Mouse (Mus musculus): ENCODE measurements at regions not wholly inside any gene's neighbourhood (a gene's known extent, or its start where the extent isn't known, plus 50 kb on each side); places are given as distances from the start of the nearest gene placed in this dataset.

DNA sequence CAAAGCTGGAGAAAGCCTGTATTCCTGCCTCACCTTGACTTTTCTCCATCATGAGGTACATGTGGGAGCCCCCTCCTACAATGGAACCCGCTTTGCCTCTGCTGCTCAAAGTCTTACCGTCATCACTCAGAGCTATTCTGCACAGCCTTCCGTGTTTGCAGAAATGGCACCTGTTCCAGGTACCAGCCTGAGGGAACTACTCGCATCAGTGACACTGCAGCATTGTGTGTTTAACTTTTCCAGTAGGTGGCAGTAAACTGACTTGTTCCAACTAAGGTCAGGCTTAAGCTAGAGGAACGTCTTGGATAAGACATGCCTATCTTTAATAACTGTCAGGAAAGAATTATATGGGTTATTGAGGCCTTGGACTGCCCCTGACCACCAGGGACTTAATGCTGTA, 71.4 kb downstream of the Fam173b start:
- no peak for DNase-seq (ENCODE audit: low spot score)

DNA sequence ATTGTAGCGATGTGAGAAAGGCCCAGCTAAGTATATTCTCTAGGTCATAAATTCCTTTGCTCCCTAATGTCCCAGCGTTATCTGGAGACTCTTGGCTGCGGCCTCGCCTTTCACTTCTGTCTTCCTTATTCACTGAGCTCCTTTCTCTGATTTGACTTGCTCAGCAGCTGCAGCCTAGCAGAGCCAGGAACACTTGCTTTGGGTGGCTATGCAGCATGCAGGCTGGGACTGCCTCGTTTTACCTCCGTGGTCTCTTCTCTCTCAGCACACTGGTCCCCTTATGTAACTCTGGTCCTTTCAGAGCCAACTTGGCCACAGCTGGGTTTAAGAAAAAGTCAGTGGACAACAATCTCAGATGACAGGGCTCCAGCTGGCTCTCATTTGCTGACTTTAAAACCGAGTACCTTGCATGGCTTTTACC, 75.1 kb downstream of the Fam173b start:
- peak; percentile 45 for DNase-seq (ENCODE audit: low spot score)

DNA sequence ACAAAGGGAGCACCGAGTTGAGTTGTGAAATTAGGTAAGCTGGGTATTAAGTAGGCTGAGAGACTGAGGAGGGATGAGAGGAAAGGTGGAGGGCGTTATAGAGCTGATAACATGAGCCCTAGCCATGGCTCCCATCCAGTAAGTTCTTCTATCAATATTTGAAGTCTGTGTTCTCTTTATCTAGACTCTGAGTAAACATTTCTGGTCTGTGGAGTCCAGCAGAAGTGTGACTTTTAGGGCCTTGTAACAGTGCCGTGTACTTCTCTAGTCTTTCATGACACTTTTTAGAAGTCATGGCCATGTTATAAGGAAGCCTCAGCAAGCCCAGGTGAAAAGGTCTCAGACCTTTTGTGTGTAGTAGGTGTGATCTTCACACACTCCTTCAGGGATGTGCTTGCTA, 91.5 kb downstream of the Fam173b start:
- DNase-seq (ENCODE audit: low spot score): no peak

DNA sequence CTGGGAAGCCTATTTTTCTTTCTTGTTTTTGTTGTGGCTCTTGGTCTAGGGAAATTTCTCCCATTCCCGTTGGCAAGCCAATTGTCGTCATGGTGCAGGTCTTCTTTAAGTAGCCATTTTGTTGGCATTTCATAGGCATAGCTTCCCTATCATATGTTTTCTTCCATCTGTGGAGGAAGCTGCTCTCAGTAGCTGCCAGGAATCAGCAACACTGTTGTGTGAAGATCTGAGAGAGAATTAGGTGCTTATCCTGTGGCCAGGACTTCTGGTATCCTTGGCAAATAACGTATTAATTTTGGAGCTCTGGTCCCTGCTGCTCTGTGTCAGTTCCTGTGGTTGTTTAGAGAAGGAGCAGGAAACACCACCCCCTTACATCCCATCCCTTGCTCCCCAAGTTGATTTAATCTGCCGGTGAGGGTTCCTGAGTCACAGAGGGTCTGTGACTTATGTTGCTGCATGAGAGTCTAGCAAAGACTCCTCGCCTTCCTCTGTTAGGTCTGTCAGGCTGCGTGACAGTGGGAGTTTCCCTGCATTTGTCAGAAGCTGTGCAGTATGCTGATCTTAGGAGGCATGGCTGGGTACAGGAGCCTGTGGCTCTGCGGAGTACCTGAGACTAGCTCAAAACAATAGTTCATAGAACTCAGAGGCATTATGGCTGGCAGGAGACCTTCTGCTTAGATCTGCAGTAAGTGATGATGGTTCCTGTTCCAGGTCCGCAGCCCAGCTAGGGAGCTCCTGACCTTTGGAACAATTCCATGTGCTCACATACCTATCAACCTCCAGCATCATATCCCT, 93.4 kb downstream of the Fam173b start:
- no peak for DNase-seq (ENCODE audit: low spot score)

DNA sequence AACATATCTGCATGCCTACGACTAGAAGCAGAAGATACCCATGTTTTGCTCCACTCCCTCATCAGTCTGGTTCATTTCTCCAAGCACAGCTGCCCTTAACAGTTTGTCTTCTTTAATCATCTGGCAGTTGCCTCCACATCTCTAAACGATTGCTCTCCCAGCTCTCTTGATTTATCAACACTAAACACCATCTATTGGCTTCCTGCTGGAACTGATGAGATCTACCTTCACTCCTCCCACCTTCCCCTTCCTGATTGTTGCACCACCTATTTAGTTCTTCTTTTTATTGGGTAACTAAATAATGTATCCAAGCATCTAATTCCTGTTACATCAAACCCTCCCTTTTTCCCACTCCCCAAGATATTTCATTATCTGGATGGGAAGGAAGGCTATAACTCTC, 101.7 kb downstream of the Fam173b start:
- DNase-seq (ENCODE audit: low spot score): no peak

DNA sequence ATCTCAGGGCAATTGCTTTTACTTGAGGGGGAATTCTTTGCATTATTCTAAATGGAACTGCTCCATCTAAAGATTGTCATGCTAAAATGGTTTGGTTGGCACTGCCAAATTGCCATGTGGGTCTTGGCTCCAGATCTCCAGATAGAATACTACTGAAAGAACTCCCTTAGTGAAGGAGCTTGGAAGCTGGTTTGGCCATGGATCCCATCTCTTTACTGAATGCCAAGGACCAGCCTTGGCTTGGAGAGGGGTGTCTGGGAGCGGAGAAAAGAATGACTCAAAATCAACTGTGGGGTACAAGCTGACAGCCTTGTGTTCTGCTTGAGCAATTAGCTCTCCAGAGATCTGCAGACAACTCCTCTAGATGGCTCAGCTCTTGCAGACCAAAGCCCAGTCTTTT, 105.8 kb downstream of the Fam173b start:
- no peak for DNase-seq (ENCODE audit: low spot score)

DNA sequence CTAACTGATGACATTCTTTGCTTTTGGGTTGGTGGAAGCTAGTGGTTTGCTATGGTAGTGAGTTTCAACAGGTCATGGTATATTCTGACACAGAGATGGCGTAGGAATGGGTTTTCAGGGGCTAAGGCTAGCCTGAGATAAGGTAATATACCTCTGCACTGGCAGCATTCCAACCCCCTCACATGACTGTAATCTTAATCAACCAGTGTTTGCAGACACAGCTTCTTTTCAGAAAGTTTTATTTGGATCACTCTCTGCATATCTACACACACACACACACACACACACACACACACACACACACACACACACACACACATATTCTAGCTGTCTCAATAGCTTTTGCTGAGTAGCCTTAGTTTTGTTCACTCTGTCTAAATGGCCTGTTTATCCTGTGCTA, 119.4 kb downstream of the Fam173b start:
- DNase-seq (ENCODE audit: low spot score): no peak

DNA sequence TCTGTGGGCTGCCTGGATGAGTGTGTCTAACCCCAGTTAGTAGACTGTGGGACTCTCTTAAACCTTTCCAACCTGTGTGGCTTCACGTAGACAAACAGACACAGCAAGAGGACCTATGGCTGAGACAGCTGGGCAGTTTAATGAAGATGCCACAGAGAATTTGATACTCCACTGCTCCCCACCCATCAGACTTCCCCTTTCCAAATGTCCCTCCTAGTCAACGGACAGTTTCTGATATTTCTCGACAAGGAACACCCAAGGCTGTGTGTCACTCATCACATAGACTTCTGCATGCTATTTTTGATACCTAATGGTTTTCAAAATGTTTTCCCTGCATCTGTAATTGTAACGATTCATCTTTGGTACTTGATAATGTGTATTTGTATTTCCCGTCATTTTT, 120.8 kb downstream of the Fam173b start:
- DNase-seq (ENCODE audit: low spot score): no peak

DNA sequence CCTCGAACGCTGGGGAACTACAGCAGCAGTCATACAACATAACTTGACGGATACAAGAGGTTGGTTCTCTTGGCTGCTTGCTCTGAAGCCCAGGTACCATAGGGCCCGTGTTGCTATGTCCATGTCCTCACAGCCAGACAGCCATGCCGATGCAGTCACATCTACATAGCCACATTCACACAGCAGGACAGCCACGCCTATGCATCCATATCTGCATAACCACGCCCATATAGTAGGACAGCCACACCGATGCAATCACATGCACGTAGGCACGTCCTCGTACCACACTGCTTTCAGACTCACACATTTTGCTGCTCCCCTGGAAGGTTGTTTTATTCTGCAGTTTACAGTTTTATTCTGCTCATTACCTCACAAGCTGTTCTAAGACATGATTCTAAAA, 122.6 kb downstream of the Fam173b start:
- no peak for DNase-seq (ENCODE audit: low spot score)

DNA sequence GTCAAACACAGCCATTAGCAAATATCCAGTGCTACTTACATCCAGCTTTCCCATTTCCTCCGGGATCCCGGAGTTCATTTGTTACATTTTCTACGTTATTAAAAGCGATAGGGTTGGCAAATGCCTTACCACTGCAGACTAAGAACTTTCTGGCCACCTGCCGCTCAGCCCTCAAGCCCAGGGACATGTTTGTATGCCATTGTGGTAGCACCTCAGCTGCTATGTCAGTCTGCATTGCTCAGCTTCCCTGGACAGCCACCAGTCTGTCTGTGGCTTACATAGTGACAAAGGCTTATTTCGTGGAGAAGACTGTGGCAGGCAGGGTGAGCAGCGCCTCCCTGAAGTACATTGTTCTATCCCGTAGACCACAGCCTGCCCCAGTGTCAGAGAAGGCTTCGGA, 127.5 kb downstream of the Fam173b start:
- DNase-seq (ENCODE audit: low spot score): no peak

DNA sequence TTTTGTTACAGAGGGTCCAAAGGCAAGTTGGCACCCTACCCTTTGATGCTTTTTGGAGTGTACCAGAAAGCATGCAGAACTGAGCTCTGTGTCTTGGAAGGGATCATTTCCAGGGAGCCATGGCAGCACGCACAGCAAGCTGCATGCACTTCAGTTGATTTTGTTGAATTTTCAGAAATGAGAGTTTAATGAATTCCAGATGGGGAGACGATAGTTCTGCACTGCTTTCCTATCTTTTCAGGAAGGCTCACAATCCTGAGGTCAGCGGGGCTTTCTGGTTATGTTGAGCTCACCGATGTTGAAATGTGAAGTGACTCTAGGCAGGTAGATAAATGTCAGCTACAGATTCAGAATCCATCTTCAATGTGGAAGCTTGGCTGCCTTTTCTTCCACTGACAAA, 140.0 kb downstream of the Fam173b start:
- DNase-seq (ENCODE audit: low spot score): no peak

DNA sequence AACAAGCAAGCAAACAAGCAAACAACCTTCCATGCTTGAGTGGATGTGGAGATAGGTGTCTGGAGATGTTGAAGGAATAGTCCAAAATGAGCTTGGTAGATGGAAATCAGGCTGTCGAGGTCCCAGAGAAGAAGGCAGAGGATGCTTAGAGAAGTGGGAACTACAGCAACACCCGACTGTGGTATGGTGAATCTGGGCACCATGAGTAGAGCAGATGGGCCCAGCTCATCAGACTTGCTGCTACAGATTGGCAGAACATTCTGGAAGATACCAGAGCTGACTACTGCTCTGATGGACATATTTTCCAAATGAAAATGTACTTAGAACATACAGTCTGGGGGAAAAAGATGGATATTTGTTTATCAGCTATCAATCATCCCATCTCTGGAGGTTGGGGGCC, 142.9 kb downstream of the Fam173b start:
- DNase-seq (ENCODE audit: low spot score): no peak

DNA sequence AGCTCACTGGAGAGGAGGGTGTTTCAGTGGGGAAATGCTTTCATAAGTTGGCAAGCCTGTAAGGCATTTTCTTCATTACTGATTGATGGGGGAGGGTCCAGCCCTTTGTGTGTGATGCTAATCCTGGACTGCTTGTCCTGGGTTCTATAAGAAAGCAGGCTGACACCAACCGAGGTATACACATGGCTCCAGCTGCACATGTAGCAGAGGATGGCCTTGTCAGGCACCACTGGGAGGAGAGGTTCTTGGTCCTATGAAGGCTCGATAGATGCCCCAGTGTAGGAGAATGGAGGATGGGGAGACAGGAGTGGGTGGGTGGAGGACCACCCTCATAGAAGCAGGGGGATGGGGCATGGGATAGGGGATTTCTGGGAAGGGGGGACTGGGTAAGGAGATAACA, 151.0 kb downstream of the Fam173b start:
- no peak for DNase-seq (ENCODE audit: low spot score)

DNA sequence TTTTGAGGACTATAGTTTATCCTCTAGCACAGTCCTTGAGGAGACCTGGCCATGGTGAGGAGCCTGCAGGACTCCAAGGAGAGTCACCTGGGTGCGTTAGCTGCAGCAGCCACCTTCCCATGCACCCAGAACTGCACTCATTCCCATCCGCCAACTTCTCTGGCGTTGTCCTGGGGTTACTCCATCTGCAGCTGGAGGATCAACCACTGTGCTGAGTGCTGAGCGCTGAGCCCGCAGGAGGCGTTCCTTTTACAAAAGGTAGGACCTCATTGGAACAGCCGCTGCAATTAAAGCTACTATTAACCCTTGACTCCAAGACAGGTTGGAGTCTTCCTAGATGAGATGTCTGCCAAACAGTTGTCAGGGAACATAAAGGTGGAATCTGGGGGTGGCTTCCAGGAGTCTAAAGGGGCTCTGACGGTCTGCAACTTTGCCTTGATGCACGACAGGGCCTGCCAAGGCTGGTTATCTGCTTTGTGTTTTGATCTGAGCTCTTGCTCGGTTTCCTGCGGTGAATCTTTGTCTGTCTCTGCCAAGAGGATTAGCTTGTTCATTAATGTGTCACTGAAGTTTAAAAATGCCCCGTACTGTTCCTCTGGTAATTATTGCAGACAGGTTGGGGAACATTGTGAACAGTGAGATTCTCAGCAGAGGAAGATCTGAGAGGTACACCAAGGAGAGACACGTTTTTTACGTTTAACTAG, 152.1 kb downstream of the Fam173b start:
- DNase-seq (ENCODE audit: low spot score): no peak

DNA sequence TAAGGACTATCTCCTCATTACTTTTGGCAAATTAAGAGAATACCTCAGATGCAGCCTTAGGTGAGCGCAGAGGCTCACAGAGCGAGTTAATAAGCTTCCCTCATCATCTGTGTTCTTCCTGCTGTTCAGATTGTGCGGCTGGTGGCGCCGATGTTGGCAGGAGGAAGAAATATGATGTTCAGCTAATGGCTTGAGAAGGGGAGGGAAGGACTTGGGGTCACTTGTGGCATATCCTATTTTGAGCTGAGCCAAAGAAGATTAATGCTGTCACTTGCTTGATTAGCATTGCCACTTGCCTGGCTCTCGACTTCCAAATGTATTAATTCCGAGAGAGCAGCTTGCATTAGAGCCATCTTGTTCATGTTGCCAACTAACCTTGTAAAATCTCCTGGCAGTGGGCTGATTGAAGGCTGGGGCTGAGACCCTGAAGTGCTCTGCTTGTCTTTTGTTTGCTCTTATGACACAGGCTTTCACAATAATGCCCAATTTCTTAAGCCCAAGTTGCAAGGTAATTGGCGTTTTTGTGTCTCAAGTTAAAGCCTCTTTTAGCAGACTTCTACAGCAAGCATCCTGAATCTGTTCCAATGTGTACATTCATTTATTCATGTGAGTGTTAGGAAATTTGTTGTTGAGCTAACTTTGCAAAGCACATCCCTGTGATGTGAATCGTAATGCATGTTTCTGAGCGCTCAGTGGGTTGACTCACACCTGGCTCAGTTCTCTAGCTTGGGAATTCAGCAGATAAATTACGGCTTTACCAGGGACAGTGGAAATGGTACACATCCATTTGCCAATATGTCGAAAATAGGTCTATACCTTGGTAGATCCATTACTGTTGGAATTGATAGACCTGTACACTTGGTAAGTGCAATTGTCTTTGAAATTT, 167.6 kb downstream of the Fam173b start:
- no peak for DNase-seq (ENCODE audit: low spot score)

DNA sequence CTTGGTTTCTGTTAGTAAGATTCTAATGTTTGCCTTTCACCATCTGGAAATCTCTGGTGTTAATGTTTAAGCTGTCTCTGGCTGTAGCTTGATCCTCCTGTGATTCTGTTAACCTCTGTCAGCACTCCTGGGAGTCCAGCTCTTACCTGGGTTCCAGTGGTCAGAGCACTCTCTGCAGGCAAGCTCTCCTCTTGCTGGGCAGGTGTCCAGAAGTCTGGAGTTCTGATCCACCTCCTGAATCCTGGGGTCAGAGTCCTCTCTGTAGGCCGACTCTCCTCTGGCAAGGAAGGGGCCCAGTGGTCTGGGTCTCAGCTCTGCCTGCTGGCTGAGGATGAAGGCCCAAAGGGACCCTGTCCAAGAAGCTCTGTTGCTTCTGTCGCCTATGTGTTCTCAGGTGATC, 181.4 kb downstream of the Fam173b start:
- no peak for DNase-seq (ENCODE audit: low spot score)

DNA sequence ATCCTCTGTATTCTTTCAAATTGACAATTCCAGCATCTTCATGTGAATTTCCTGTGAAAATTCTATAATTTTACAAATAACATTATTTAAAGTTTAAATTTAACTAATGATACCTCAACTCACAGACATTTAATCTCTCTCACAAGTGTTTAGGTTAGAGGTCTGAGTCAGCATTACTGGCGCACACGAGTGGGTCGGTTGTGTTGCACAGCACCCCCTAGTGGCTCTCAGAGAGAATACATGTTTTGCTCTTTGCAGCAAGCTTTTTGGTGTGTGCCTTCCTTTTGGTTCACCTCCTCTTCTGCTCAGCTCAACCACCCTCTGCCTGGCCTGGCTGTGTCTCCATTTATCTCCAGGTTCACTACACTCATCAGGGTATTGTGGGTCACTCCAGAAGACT, 183.4 kb downstream of the Fam173b start:
- DNase-seq (ENCODE audit: low spot score): no peak

DNA sequence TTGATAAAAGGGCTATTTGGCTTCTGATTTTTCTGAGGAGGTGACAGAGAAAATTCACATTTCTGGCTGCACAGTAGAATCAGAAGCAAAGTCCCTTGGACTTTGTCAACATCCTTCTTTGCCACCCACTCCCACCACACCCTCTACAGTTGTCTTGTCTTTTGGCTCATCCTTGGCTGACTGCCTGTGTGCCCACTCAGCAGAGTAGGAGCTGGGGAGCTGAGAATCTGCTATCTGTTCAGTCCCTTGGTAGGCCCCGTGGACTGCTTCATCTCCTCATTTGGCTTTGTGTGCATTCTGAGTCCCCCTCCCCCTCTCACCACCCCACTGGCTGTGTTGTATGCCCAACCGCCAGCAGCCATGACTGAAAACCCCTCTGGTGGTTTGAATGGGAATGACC, 197.2 kb downstream of the Fam173b start:
- DNase-seq (ENCODE audit: low spot score): no peak

DNA sequence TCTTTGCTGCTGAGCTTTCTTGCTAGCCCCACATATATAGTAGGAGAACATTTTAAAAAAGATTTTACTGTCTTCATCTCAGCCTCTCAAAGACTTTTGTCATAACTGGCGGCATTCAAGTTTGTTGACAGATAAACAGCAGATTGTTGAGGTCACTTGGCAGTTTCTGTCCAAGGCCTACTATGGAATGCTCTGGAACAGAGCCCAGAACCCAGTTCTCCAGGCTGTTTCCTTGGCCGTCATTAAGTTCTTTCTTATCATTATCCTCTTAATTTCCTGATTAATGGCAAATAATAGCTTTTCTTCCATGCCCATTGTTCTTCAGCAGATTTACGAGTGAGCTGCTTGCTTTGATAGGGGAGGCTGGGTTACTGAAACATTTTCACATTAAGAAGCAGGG, 203.9 kb downstream of the Fam173b start:
- DNase-seq (ENCODE audit: low spot score): no peak

DNA sequence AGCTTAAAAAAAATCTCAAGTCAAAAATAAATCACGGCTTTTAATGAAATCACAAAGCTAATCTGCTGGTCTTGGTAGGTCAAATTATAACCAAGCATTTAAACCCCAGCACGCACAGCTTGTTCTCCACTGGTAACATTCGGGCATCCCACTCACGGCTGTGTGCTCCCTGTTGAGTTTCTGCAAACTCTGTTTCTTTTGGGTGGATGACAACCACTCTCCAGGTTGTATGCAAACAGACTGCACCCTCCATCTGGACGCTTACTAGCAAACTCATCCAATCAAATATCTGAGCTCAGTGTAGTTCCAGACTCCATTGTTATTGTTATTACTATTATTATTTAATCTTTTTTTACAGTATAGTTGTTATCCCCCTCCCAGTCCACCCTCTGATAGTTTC, 213.9 kb downstream of the Fam173b start:
- DNase-seq (ENCODE audit: low spot score): no peak

DNA sequence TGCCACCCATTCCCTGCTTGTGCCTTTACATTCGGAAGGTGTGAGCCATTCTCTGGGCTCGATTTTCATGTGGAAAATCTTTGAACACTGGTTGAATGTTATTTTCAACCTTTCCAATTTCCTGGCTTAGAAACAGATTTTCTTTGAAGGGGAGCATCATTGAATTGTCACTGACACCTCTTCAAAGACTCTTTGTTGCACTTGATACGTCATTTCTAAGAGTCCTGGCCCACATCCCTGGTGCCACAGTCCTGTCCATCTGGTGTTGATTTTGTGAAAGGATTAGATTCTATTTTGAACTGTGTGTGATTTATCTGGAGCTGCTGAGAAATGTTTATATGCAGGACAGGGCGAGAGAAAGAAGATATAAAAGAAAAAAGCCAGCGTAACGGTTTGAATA, 217.6 kb downstream of the Fam173b start:
- no peak for DNase-seq (ENCODE audit: low spot score)

DNA sequence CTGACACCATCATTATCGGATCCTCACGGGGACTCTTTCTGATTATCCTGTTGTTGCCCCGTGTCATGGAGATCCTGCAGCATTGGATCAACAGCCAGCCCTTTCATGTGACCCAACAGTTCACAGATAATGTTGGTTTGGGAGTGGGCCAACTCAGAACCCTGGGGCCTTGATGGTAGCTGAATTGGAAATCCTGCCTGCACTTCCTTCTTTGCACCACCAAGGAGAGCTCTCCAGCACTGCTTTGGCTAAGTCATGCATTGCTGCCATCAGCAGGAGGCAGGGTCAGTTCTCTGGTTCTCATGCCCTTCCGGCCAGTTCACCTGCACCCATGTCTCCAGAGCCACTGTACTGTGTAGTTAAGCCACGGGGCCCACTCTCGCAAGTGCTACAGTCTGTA, 225.6 kb downstream of the Fam173b start:
- DNase-seq (ENCODE audit: low spot score): peak; percentile 1
